Mouse (Mus musculus): ENCODE data around the gene Il31.

- TF ChIP-seq POLR2A (IDR thresholded peaks at IDR 0.05; ENCODE audit: borderline replicate concordance, extremely low read depth, insufficient read depth, insufficient read length, poor library complexity, severe bottlenecking) (no peak), CTCF (IDR thresholded peaks at IDR 0.05; ENCODE audit: borderline replicate concordance, extremely low read depth, insufficient read depth, insufficient read length) (no peak)
Measured at GRCm38 (mm10) chr5:123522166-123522565, 32.9 kb upstream of the Il31 start.

Measured in brain, embryonic 14.5 days (tissue).